Mouse (Mus musculus) kidney, adult 2 months (tissue): ENCODE results near the gene Gm20422. TPM values are rescaled to one million over a fixed set of nuclear protein-coding genes. Genes with fewer than 3 reads are reported as not detected.
A peak's percentile ranks its signal among the peaks of the same experiment; 100 is the strongest.

Source experiments
- DNase-seq: peaks from one replicate; pipeline ENCODE4 v3.0.0; 2021
- H3K27ac ChIP-seq: fragments of 200-500 bp; 2 replicates; pipeline ENCODE4 v1.5.1; 2012; ENCODE audit warnings: low read depth, low read length, control low read depth, inconsistent platforms; ENCODE audit not compliant: insufficient read depth
- H3K27me3 ChIP-seq: fragments of 200-500 bp; replicated peaks from 2 replicates; pipeline ENCODE4 v1.6.1; 2012; ENCODE audit warnings: mild to moderate bottlenecking, moderate library complexity, low read length, inconsistent platforms; ENCODE audit not compliant: control insufficient read depth, insufficient read depth
- H3K36me3 ChIP-seq: fragments of 200-500 bp; 2 replicates; pipeline ENCODE4 v1.6.1; 2012; ENCODE audit warnings: mild to moderate bottlenecking, moderate library complexity, low read length, inconsistent platforms; ENCODE audit not compliant: control insufficient read depth, insufficient read depth
- H3K4me1 ChIP-seq: fragments of 200-500 bp; 2 replicates; pipeline ENCODE4 v1.6.1; 2011; ENCODE audit warnings: low read length; ENCODE audit not compliant: control insufficient read depth, insufficient read depth
- H3K4me3 ChIP-seq: fragments of 200-500 bp; 2 replicates; pipeline ENCODE4 v1.5.1; 2011; ENCODE audit warnings: mild to moderate bottlenecking, low read depth, low read length, control low read depth; ENCODE audit not compliant: insufficient read depth
- CTCF ChIP-seq: fragments of 200-500 bp; conservative IDR thresholded peaks from 2 replicates; pipeline ENCODE4 v1.5.1; 2011; ENCODE audit warnings: low read depth, mild to moderate bottlenecking, control low read depth, low read length, moderate library complexity, mixed read lengths; ENCODE audit not compliant: insufficient read depth, insufficient read length
- POLR2A ChIP-seq: fragments of 200-500 bp; IDR thresholded peaks from one replicate; pipeline ENCODE4 v1.6.1; 2011; ENCODE audit warnings: low read depth, low read length, control low read depth
- WGBS: fragments of 180-500 bp; shearing (Covaris S2); methylation state at CpG from one replicate; pipeline ENCODE4 v1.1.7; 2018; 5-methylcytosine and 5-hydroxymethylcytosine counted together
- polyA plus RNA-seq: library from polyadenylated mRNA; depleted of rRNA; stranded (reverse); fragments of >200 nt; gene quantifications from 2 replicates; pipeline ENCODE4 v1.2.3, GENCODE M21; 2012

Gene Gm20422
- polyA plus RNA-seq, 1 experiment: 0.23 TPM

GRCm38 (mm10) chr8:69794096-69794495 is 19.4 kb upstream of the Gm20422 start:
- Histone ChIP-seq H3K4me3 (no peak overlapping the region), H3K36me3 (peaks cover 2% of the 10 kb centered on the region), H3K4me1 (peaks cover 7% of the 10 kb centered on the region; the same call in 1 of the 2 replicates), H3K27me3 (no peaks in the 10 kb centered on the region), H3K27ac (no peak overlapping the region)
- no peak for DNase-seq
- WGBS: 92% methylated on average over 3 of the region's 3 CpGs
- no peak for TF ChIP-seq POLR2A
- TF ChIP-seq CTCF: no peak

GRCm38 (mm10) chr8:69793666-69794065 is 19.0 kb upstream of the Gm20422 start:
- Histone ChIP-seq H3K4me3 (no peak overlapping the region), H3K36me3 (peaks cover 2% of the 10 kb centered on the region), H3K27me3 (no peaks in the 10 kb centered on the region), H3K4me1 (peaks cover 7% of the 10 kb centered on the region; the same call in 1 of the 2 replicates), H3K27ac (no peak overlapping the region)
- 87% methylated on average over 4 of the region's 4 CpGs for WGBS
- TF ChIP-seq POLR2A (no peak), CTCF (no peak)
- DNase-seq: no peak

DNA sequence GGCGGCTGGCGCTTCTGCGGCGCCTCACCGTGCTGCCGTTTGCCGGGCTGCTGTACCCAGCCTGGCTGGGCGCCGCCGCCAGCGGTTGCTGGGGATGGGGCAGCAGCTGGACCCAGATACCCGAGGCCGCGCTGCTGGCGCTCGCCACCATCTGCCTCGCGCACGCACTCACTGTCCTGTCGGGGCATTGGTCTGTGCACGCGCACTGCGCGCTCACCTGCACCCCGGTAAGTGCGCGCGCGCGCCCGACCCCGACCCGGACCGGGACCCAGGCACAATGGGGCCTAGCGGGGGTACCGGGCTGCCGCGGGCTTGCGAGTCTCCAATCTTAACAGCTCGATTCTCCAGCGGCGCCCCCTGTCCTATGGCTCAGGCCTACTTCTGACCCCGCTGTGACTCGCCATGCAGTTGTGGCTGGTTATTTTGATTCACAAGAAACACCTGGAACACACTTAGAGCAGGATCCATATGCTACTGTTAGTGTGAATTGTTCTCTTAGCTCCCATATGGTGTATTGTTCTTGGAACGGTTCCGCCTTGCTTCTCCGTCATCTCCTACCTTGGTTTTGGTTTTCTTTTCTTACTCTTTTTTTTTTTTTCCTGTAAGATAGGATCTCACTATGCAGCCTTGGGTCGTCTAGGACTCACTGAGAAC is 16.9 kb upstream of the Gm20422 start:
- no peak for TF ChIP-seq POLR2A
- no peak for TF ChIP-seq CTCF
- H3K4me1 ChIP-seq: peaks cover 7% of the 10 kb centered on the region; the same call in 1 of the 2 replicates
- H3K27ac ChIP-seq: peak overlapping the region; percentile 41
- peak overlapping the region; percentile 68 for H3K4me3 ChIP-seq
- H3K36me3 ChIP-seq: no peaks in the 10 kb centered on the region
- peak; percentile 38 for DNase-seq
- 1% methylated on average over 47 of the region's 48 CpGs for WGBS
- no peaks in the 10 kb centered on the region for H3K27me3 ChIP-seq

DNA sequence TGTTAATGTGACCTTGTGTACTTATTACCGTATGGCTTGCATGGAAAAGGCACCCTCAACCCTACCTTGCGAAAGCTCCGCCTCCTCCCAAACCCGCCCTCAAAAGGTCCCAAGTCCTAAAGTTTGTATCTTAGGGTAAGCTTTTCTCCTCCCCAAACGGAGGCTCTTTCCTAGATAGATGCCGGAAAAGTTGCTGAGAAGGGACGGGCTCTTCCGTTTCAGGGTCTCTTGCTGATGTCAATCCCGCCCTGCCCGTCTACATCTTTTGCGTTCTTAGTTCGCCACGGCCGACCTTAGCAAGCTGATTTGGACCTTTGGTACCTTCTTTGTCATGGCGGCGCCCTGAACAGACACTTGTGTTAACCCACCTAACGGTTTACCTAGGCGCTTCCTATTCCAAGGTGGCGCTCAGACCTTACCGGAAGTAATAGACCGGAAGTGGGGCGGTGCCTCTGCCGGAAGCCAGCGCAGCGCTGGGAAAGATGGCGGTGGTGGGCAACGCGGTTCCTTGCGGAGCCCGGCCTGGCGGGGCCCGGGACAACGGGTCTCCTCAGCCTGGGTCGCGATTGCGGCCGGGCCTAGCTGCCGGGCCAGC is 16.2 kb upstream of the Gm20422 start, which contains the start of the genes Atp13a1 and Zfp866:
Atp13a1 (plus strand) TSS at position 391 of the 595 bp plus-strand sequence.
Zfp866 (minus strand) TSS at position 406 of the 595 bp plus-strand sequence.
- Histone ChIP-seq H3K36me3 (no peaks in the 10 kb centered on the region), H3K4me1 (peaks cover 7% of the 10 kb centered on the region; the same call in 1 of the 2 replicates), H3K27ac (peak within 1 kb of the TSS; percentile 87), H3K4me3 (peak within 1 kb of the TSS; percentile 68), H3K27me3 (no peaks in the 10 kb centered on the region)
- under 1% methylated on average over 38 of the region's 38 CpGs for WGBS
- peak; percentile 95 for DNase-seq
- TF ChIP-seq POLR2A (peak; percentile 59), CTCF (no peak)

DNA sequence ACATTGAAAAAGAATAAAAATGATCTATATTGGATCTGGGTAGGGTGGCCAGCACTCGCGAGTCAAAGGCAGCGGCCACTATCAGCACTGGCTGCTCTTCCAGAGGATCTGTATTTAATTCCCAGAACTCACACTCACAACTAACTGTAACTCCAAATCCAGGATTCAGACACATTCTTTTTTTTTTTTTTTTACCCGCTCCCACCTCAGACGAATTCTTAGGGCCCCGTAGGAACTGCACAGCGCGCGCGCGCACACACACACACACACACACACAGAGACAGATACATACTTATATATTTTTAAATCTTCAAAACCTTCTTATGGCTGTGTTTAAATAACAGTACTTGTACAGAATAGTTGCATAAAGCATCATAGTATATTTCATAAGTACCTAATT is 15.7 kb upstream of the Gm20422 start:
- Histone ChIP-seq H3K4me3 (peak overlapping the region; percentile 68), H3K36me3 (no peaks in the 10 kb centered on the region), H3K4me1 (peaks cover 7% of the 10 kb centered on the region; the same call in 1 of the 2 replicates), H3K27ac (peak overlapping the region; percentile 87), H3K27me3 (no peaks in the 10 kb centered on the region)
- peak; percentile 37 for DNase-seq
- WGBS: 21% methylated on average over 11 of the region's 11 CpGs
- no peak for TF ChIP-seq CTCF
- no peak for TF ChIP-seq POLR2A

GRCm38 (mm10) chr8:69789731-69790130 is 15.0 kb upstream of the Gm20422 start:
- TF ChIP-seq CTCF (no peak), POLR2A (no peak)
- no peak overlapping the region for H3K4me3 ChIP-seq
- no peaks in the 10 kb centered on the region for H3K27me3 ChIP-seq
- no peak overlapping the region; the same call in 1 of the 2 replicates for H3K27ac ChIP-seq
- no peaks in the 10 kb centered on the region for H3K36me3 ChIP-seq
- H3K4me1 ChIP-seq: peaks cover 7% of the 10 kb centered on the region; the same call in 1 of the 2 replicates
- WGBS: 47% methylated on average over 5 of the region's 5 CpGs
- peak; percentile 15 for DNase-seq

DNA sequence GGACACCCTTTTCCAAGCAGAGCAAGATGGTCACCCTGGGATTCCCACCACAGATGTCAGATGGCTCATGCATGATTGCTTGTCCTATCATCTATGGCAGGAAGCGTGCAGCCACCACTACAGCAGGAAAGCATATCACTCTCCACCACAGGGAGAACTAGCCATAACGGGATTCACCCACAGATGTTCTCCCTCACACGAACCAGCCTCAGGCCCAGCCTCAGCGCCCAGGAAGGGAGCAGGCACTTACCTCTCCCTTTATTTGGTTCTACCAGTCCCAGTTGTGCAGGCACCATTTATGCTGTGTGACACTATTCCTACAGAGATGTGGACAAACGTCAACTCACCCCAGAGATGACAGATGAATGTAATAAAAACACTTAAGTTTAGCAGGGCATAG is 14.4 kb upstream of the Gm20422 start:
- Histone ChIP-seq H3K27me3 (no peaks in the 10 kb centered on the region), H3K27ac (no peak overlapping the region), H3K4me1 (peaks cover 7% of the 10 kb centered on the region; the same call in 1 of the 2 replicates), H3K4me3 (no peak overlapping the region), H3K36me3 (no peaks in the 10 kb centered on the region)
- no peak for DNase-seq
- TF ChIP-seq CTCF (no peak), POLR2A (no peak)
- WGBS: 87% methylated on average over 5 of the region's 5 CpGs
